Mouse (Mus musculus): Measurements from ENCODE around the gene Tmem59.

DNA sequence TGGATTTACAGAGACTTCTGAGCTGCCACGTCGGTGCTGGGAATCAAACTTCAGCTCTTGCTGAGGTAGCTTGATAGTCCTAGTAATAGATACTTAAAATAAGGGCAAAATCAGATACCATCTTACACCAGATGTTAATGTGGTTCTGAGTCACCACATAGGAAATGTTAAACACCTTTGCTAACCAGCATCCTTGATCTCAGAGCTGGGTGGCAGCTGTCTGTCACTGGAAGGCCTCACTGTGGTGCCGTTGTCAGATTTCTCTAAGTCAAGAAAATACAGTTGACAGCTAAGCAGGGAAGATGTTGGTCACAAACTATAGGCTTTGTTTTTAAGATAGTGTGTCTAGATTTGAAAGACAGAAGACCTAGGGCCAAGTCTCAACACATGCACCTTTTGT, 23.6 kb downstream of the Tmem59 start:
- TF ChIP-seq CTCF (IDR thresholded peaks at IDR 0.05; ENCODE audit: low read depth) (no peak), EP300 (optimal IDR thresholded peaks at IDR 0.05) (no peak)
